Mouse (Mus musculus) heart, postnatal 10 days (tissue): ENCODE data around the gene Khdc3. TPM values are rescaled to one million over a fixed set of nuclear protein-coding genes. Genes with fewer than 3 reads are reported as not detected.
A peak's percentile ranks its signal among the peaks of the same experiment; 100 is the strongest.
"Not testable (repeated sequence)": the region's sequence is repeated elsewhere in the genome, so short reads cannot be mapped to it uniquely, and the experiment has no call there.

Experiments used
- DNase-seq, 2 experiments: peaks; one replicate each; pipeline ENCODE4 v3.0.0; 2021
- intact Hi-C: fragments of 180-260 bp; cut with DNase I; formaldehyde crosslinking; loops from one replicate; pipeline ENCODE4 v1.15.1; 2025
- total RNA-seq, 2 experiments: library from RNA; stranded (reverse); gene quantifications; 2 replicates each; pipeline ENCODE4 v1.2.3; 2021

Khdc3 gene
- not detected for total RNA-seq

DNA sequence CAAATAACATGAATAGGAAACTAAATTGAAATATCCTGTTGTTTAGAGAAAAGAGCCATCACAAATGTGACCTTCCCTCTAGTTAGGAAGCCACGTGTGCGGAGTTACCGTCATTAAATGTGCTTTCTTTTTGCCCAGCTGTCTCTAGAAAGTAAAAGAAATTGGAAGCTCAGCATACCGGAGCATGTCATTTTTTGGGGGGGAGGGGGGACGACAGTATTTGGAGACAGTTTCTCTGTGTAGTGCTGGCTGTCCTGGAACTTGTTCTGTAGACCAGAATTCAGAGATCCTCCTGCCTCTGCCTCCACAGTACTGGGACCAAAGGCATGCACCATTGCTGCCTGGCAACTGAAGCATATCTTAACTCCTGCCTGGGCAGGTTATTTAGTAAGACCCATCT is at the start of gene Khdc3:
Khdc3 (plus strand) TSS at position 301 of the 400 bp plus-strand sequence.
- DNase-seq: no peak
- intact Hi-C loops: no loop called here

DNA sequence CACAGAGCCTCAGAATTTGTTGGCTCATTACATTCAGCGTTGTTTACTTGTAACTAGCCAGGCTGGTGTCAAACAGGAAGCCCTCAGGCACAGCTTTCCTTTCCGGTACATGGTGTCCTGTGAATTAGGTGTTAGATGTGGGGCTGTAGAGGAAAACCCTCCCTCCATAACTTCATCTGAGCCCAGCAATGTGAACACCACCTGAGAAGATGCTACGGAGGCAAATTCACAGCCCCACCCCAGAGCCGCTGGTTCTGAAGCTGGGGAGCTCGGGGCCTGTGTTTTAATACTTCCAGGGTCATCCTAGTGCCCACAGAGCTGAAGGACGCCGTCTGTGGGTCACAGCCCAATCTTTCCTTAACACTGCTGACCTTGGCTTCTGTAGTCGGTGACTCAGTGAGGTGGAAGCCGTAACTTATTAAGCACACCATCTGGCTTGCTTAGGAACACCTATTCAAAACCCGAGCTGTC is 46.2 kb upstream of the Khdc3 start:
- no peak for DNase-seq
- intact Hi-C loops: no loop called here

- DNase-seq: no peak
- intact Hi-C loops: no loop called here
Measured at GRCm38 (mm10) chr9:73059224-73059623, 42.4 kb upstream of the Khdc3 start.

- no peak for DNase-seq
- intact Hi-C loops: no loop called here
Measured at GRCm38 (mm10) chr9:73063621-73064290, 37.9 kb upstream of the Khdc3 start.

DNA sequence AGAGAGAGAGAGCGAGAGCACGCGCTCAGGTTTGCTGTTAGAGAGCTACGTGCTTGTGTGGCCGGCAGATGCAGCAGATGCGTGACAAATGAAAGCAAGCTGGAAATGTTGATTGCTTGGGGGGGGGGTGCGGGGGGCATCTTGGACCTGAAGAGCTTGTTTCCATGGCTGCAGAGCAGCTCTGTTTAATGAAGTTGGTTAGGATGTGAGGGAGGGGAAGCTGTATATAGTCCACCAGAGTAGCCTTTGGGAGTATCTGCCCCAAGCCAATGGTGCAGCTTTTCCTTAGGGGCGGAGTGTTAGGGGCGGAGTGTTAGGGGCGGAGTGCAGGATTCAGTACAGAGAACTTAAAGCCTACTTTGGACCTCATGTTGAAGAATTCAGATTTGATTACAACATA is 34.5 kb upstream of the Khdc3 start:
- DNase-seq: no peak
- intact Hi-C loops: no loop called here

GRCm38 (mm10) chr9:73068230-73068679 is 33.4 kb upstream of the Khdc3 start:
- DNase-seq: no peak
- intact Hi-C loops: no loop called here

GRCm38 (mm10) chr9:73068688-73069087 is 32.9 kb upstream of the Khdc3 start:
- no peak for DNase-seq
- intact Hi-C loops: no loop called here

DNA sequence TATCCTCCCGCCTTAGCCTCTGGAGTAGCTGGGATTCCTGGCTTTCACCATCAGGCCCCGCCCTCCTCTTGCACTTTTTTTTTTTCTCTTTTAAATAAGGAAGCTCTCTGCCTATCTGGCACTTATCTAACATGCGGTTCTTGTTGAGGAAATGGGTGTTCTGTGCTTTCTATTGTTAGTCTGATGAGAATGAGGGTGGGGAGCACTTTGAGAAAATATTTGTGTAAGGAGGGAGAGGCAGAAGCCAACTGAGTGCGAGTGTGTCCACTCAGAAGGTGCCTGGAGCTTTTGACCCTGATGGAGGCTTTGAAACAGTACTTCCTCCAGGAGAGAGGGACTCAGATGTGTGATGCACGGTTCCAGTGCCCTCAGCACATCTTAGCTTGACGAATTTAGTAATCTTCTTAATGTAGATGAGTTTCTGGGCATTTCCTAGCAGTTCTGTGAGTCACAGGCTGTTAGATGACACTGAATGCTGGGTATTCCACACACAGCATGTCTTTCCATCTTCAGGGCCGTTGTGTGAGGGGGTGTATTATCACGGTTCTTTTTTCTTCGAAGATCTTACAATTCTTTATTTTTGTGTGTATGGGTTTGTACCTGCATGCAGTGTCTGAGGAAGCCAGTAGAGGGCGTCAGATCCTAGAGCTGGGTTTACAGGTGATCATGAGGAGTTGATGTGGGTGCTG is 30.5 kb upstream of the Khdc3 start:
- intact Hi-C loops: no loop called here
- peak in 1 of 2 experiments; percentile 14 for DNase-seq

DNA sequence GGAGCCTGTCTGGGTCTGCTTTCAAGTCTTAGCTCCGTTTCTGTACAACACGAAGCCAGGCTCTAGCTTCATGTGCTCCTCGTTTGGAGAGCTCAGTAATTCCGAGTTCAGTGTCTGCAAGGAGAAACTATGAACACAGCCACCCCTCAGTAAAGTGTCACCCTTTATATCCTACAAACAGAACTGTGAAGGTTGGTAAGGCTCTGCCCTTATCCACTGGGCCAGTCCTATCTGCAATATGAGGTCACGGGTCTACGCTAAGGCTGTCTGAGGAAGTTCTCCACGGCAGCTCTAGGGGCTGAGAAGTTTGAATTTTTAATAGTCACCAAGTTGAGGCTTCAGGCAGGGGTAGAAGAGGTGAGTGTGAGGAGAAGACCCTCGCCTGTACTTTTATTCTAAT is 29.2 kb upstream of the Khdc3 start:
- intact Hi-C loops: no loop called here
- no peak for DNase-seq

GRCm38 (mm10) chr9:73073169-73073568 is 28.5 kb upstream of the Khdc3 start:
- no peak for DNase-seq
- intact Hi-C loops: no loop called here

DNA sequence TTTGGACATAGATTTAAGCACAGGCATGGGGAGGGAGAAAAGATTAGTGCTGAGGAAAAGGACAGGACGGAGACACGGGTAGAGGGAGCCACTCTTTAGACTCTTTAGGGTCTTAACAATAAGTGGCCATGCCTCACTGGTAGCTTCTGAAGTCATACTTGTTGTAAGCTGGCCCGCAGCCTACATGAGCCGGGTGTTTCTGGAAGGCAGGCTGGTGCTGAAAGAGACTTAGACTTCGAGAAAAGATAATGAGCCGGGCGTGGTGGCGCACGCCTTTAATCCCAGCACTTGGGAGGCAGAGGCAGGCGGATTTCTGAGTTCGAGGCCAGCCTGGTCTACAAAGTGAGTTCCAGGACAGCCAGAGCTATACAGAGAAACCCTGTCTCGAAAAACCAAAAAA is 22.3 kb upstream of the Khdc3 start:
- DNase-seq, intact Hi-C loops: not testable (repeated sequence)

GRCm38 (mm10) chr9:73079801-73080325 is 21.8 kb upstream of the Khdc3 start:
- DNase-seq: no peak
- intact Hi-C loops: no loop called here

DNA sequence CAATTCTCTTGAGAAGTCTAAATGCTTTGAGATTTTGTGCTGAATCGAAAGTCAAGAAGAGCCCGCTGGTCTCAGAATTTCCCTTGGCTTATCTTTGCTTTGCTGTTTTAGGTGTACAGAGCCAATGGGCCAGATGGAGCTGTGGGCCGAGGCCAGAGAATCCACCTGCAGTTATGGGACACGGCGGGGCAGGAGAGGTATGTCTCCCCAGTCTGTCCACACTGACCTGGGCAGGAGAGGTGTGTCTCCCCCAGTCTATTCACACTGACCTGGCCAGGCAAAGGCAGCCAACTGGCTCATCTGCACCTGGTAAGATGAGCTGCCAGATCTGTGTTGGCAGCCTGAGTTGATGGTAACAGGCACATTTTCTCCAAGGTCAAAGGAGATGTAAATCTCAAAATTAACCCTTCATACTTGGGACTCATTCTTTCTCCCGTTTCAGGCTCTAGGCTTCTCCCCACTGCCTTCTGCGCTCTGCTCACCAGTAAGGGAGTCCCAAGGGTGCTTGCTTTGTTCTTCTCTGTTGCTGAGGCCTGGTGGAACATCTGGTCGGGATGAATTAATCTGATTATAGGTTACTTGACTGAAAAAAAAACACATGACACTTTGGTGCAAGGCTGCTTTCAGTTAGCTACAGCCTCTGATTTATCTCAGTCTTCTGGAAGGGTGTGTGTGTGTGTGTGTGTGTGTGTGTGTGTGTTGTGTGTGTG is 19.2 kb upstream of the Khdc3 start:
- intact Hi-C loops: no loop called here
- no peak for DNase-seq

DNA sequence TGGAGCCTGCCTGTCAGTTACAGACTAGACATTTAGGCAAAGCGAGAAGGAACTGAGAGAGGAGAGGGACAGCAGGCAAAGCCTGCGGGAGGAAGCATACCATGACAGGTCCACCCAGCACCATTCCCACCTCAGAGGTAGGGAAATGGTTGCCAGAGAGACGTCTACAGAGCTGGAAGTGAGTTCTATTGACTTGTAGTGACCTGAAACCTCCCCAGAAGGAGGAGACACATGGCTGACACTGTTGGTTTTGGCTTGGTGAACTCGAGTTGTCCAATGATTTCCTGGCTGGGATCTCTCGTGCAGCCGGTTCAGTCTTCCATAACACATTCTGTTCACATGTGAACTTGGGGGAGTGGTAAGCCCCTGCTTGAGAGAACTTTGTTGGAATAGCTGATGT is 17.7 kb upstream of the Khdc3 start:
- intact Hi-C loops: no loop called here
- DNase-seq: no peak

DNA sequence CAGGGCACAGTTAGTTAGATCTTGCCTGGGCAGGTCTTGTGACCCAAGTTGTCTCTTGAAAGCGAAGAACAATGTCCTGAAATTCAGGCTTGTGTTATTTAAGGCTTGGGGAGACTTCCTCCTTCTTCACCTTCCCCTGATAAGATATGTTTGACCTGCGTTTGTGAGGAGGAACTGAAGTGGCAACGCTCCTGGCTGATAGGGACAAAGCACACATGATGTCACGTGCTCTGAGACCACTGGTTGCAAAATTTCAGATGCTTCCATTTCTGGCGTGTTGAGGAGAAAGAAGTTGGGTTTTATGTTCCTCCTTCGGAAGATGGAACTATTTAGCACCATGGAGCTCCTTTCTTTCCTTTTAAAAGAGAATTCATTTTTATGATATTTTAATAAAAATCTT is 15.8 kb upstream of the Khdc3 start:
- intact Hi-C loops: no loop called here
- no peak for DNase-seq

DNA sequence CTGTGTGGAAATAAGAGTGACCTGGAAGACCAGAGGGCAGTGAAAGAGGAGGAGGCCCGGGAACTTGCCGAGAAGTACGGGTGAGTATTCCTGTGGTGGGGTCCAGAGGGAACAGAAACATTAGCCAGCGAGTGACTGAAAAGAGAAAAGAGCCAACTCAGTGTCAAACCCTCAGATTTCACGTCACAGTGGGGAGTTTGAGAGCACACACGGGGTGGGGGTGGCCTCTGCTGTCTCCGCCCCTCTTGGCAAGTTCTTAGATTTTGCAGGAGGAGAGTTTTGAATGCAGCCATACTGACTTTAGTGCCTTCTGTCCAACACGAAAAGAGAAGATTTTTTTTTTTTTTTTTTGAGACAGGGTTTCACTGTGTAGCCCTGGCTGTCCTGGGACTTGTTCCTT is 14.5 kb upstream of the Khdc3 start:
- intact Hi-C loops: no loop called here
- DNase-seq: no peak

GRCm38 (mm10) chr9:73087581-73087980 is 14.1 kb upstream of the Khdc3 start:
- DNase-seq: no peak
- intact Hi-C loops: no loop called here

GRCm38 (mm10) chr9:73089222-73089920 is 12.3 kb upstream of the Khdc3 start:
- peak in 1 of 2 experiments; percentile 19 for DNase-seq
- intact Hi-C loops: no loop called here

DNA sequence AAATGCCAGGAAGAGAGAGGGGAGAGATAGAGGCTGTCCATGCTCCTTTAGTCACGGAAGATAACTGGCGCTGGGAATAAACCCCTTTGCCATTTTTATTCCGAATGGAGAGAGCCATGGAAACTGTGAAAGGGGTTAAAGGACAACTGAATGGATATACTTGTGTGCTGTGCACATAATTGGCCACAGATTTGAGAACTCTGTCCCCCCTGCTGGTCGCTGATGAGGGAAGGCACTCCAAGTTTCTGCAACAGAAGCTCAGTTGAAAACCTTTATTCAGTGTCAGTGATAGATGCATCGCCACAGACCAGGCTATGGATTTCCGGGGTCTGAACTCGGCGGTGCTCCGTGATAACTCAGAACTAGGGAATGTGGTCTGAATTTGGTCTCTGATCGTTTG is 11.5 kb upstream of the Khdc3 start:
- DNase-seq: no peak
- intact Hi-C loops: no loop called here

- peak; percentile 44 to 66 for DNase-seq
- intact Hi-C loops: loop anchor here (1.0 kb wide), 2 partner anchors 47 to 123 kb away; partner anchors contain the start of gene Rab27a
Measured at GRCm38 (mm10) chr9:73091747-73092146, 9.9 kb upstream of the Khdc3 start.

DNA sequence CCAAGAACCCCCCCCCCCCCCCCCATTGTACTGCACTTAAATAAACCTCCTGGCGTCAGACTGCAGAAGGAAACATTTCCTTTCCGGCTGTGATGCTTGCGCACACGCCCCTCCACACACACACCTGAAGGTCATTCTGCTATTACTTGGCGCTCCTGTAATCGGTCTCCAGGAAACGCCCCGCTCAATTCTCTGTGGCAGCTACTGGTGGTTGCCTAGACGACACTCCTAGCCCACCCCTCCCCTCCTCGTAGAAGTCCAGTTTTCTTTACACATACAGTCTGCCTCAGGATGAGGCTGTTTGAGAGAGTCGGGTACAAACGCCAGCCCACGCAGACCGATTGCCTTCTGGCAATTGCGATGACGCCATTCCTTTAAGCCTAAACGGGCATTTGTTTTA is 7.1 kb upstream of the Khdc3 start:
- no peak for DNase-seq
- intact Hi-C loops: no loop called here
